Mouse (Mus musculus) C2C12 (cell line): ENCODE data around the gene Nyx. TPM values are rescaled to one million over a fixed set of nuclear protein-coding genes. Genes with fewer than 3 reads are reported as not detected.

ENCODE experiments used
- H3K27me3 ChIP-seq: one replicate; pipeline ENCODE4 v1.6.1; 2011; ENCODE audit not compliant: control insufficient read depth, insufficient read depth, insufficient read length
- H3K36me3 ChIP-seq: one replicate; pipeline ENCODE4 v1.6.1; 2011; ENCODE audit not compliant: control insufficient read depth, insufficient read depth
- H3K4me3 ChIP-seq: one replicate; pipeline ENCODE4 v1.5.1; 2011; ENCODE audit warnings: mild to moderate bottlenecking, control low read depth; ENCODE audit not compliant: poor library complexity, insufficient read depth, severe bottlenecking
- H3K79me2 ChIP-seq: one replicate; pipeline ENCODE4 v1.6.1; 2011; ENCODE audit not compliant: control insufficient read depth, insufficient read depth
- H3K79me3 ChIP-seq: one replicate; pipeline ENCODE4 v1.6.1; 2011; ENCODE audit warnings: low read depth, control low read depth
- H3ac ChIP-seq: one replicate; pipeline ENCODE3; 2011; ENCODE audit warnings: low read depth; ENCODE audit not compliant: control insufficient read depth, insufficient read length
- CEBPB ChIP-seq: IDR thresholded peaks from one replicate; pipeline ENCODE4 v1.6.1; 2011; ENCODE audit warnings: low read depth, mild to moderate bottlenecking, control low read depth, moderate library complexity
- CTCF ChIP-seq: IDR thresholded peaks from one replicate; pipeline ENCODE4 v1.5.1; 2011; ENCODE audit not compliant: control insufficient read depth, insufficient read depth, insufficient read length
- FOSL1 ChIP-seq: IDR thresholded peaks from one replicate; pipeline ENCODE4 v1.8.0; 2011; ENCODE audit warnings: mild to moderate bottlenecking, low read length; ENCODE audit not compliant: poor library complexity, insufficient read depth, severe bottlenecking
- MAX ChIP-seq: IDR thresholded peaks from one replicate; pipeline ENCODE4 v1.6.1; 2011; ENCODE audit warnings: mild to moderate bottlenecking, control low read depth
- MYOD1 ChIP-seq: IDR thresholded peaks from one replicate; pipeline ENCODE4 v1.6.1; 2011; ENCODE audit warnings: low read depth; ENCODE audit not compliant: control insufficient read depth, insufficient read length
- MYOG ChIP-seq: IDR thresholded peaks from one replicate; pipeline ENCODE4 v1.6.1; 2011; ENCODE audit not compliant: control insufficient read depth, insufficient read length; ENCODE audit errors: extremely low read depth
- USF1 ChIP-seq: IDR thresholded peaks from one replicate; pipeline ENCODE4 v1.6.1; 2011; ENCODE audit warnings: low read depth, mild to moderate bottlenecking, control low read depth, moderate library complexity
- polyA plus RNA-seq: library from polyadenylated mRNA; unstranded; fragments of >200 nt; fragmentation: generic; extraction: Trizol; gene quantifications from one replicate; pipeline ENCODE4 v1.2.1, GENCODE M21; 2012; ENCODE audit warnings: missing spikeins

Gene Nyx
- polyA plus RNA-seq, 1 experiment, result 0.01 TPM

DNA sequence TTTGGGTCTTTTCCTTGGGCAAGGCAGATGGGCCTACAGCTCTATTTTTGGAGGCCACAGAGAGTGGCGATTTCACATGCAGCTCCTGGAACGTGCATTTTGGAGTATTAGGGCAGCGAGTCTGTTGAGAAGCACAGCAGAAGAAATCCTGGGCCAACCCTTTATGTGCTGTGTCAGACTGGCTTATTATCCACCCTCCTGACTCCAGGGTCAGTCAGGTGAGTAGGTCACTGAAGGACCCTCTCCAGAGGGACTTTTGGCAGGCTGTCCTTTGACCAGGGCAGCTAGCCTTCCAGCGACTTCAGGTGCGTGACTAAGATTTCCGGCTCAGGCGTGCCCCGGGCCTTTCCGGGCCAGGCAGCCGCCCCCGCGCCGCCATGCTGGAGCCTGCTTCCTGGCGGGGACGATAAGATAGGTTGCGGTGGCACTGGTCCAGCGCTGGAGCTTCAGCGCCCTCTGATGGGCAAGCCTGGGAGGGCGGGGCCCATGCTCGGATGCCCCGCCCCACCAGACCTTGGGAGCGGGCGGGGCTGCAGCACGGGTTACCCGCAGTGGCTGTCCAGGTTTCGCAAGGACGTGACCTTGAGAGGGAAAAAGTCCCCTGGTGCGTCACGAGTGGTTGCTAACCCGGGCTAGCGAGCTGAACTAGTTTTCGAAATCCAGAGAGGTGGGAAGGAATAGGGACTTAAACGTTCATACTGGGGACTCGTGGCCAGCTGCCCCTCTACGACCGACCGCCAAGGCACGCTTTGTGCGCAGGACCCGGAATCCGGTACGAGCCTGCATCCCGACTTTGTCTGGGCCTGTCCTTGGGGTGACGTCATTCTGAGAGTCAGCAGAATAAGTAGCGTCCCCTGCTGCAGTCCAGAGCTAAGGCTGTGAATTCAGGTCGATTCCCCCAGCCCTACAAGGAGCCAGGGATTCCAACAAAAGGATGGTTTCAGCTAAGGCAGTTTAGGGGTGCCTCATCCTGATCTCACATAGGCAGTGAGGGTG, 4.3 kb upstream of the Nyx start:
- no peaks in the 10 kb centered on the region for H3K79me2 ChIP-seq
- no peaks in the 10 kb centered on the region for H3K36me3 ChIP-seq
- H3ac ChIP-seq, result peak overlapping the region; percentile 54
- no peaks in the 10 kb centered on the region for H3K79me3 ChIP-seq
- no peak overlapping the region for H3K4me3 ChIP-seq
- H3K27me3 ChIP-seq, result no peaks in the 10 kb centered on the region
- TF ChIP-seq CTCF (peak; percentile 74), MAX (peak; percentile 25), USF1 (no peak), MYOG (no peak), MYOD1 (no peak), FOSL1 (no peak), CEBPB (peak; percentile 41)

DNA sequence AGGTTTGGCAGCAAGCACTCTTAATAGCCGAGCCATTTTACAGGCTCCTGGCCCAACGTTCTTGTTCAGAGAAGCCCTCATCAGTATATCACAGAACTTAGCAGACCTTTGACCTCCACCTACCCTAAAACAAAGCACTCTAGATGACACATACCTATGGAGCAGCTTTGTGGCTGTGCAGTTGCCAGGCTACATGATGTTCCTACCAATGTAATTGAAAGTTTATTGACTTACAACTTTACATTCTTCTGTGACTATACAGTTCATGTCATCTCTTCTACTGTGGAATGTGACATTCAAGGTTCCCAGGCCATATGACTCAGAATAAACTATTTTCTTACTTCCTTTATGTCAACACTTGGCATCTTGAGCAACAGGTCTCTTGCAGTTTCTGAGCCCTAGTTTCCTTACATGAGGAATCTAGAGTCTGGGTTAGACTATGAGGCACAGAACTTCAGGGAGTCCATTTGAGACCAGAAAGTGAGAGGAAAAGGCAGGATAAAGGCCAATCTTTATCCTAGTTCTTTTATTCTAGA, 2.9 kb upstream of the Nyx start:
- TF ChIP-seq CEBPB, result peak; percentile 51
- TF ChIP-seq FOSL1, result no peak
- no peaks in the 10 kb centered on the region for H3K36me3 ChIP-seq

DNA sequence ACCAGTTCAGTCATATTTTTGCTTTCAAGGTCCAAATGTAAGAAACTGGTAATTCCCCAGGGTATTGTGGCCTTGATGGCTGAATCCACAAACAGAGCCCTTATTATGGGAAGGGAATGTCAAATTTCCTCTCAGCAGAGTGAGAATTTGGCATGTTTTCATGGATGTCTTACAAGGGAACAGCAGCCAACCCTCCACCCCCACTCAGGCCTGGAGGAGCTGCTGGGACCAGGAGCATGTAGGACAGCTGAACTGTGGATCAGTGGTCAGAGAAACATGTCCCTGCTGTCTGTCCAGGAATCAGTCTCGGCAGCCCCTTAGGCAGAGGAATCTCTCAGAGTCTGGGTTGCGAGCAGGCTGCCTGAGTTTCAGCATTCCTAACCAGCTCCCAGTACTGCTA, 771 bp downstream of the Nyx start:
- Histone ChIP-seq H3K79me2 (no peaks in the 10 kb centered on the region), H3K4me3 (no peak overlapping the region), H3K27me3 (no peaks in the 10 kb centered on the region), H3K36me3 (no peaks in the 10 kb centered on the region), H3ac (no peak overlapping the region), H3K79me3 (no peaks in the 10 kb centered on the region)
- TF ChIP-seq MAX (no peak), CTCF (no peak), MYOG (no peak)

More for the DNA sequence above, 2.9 kb upstream of the Nyx start:
- Histone ChIP-seq H3K27me3 (no peaks in the 10 kb centered on the region), H3ac (no peak overlapping the region), H3K79me3 (no peaks in the 10 kb centered on the region), H3K4me3 (no peak overlapping the region), H3K79me2 (no peaks in the 10 kb centered on the region)

DNA sequence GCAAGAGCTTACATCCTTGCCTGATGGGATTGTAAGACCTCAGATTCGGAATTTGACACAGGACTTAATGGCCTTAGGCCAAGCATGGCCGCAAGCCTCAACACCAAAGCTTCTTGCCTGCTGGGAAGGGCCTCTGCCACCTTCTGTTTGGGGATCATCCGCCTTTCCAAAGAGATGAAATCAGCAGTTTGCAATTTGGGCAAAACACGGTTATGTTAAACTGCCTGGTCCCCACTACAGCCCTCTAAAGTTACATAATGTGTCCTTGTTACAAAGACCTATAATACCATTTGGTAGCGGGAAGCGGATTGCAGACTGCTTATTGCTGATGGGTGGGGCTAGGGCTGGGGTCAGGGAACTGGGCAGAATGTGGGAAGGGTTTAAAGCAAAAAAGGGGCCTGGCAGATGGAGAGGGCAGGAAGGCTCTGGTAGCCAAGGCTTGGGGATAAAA, 1.2 kb downstream of the Nyx start:
- H3K79me3 ChIP-seq, result no peaks in the 10 kb centered on the region
- no peak for TF ChIP-seq FOSL1
- no peak for TF ChIP-seq USF1
- TF ChIP-seq CTCF, result no peak
- no peak for TF ChIP-seq MAX
- no peak overlapping the region for H3ac ChIP-seq
- H3K4me3 ChIP-seq, result no peak overlapping the region
- no peaks in the 10 kb centered on the region for H3K27me3 ChIP-seq
- no peaks in the 10 kb centered on the region for H3K79me2 ChIP-seq
- no peaks in the 10 kb centered on the region for H3K36me3 ChIP-seq

DNA sequence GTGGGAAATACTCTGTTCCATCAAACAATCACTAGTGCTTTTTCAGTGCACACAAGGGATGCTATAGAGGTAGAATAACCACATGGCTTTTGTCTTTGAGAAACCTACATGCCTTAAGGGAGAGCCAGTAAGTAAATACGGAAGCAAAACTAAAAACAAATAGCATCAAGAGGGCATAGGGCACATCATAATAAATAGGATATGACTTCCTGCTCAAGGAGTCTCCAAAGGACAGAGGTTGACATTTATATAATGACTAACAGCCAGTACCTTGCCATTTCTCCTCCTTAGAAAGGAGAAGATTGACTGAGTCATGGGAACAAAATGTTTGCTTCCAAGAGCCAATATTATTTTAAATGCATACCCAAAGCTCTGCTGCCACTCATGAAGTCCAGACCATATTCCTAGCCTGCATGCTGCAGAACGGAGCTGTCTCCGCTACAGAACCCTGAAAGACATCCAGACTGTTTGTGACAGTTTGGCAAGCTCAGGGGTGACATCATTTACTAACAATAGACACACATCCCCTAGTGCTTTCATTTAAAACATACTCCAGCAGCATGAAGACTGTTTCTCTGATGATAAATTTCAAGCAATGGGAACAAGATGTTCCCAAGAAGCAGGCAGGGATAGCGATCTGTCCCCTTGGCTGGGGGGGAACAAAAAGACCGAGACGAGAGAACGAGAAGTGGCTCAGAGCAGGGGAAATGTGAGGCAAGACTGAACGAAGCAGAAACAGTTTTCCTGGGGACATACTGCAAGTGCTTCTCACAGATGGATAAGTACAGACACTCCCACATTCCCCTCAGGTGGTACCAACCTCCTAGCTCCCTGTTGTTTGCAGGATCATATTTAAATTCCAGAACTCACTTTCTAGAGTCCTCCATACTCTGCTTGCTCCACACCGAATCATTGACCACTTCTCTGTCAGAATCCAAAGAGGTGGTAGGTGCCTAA, 3.5 kb downstream of the Nyx start:
- Histone ChIP-seq H3K79me2 (no peaks in the 10 kb centered on the region), H3K27me3 (no peaks in the 10 kb centered on the region)
- TF ChIP-seq CEBPB, result no peak
- no peak for TF ChIP-seq FOSL1
- TF ChIP-seq CTCF, result no peak
- no peak for TF ChIP-seq MYOG
- no peak for TF ChIP-seq MYOD1
- no peak for TF ChIP-seq USF1
- TF ChIP-seq MAX, result no peak

More for the DNA sequence above, 3.5 kb downstream of the Nyx start:
- Histone ChIP-seq H3ac (no peak overlapping the region), H3K4me3 (no peak overlapping the region), H3K36me3 (no peaks in the 10 kb centered on the region), H3K79me3 (no peaks in the 10 kb centered on the region)
